Mouse (Mus musculus) small intestine, adult 2 months (tissue): ENCODE measurements at regions not wholly inside any gene's neighbourhood (a gene's known extent, or its start where the extent isn't known, plus 50 kb on each side); places are given as distances from the start of the nearest gene placed in this dataset.

ENCODE experiments used
- CTCF ChIP-seq: fragments of 200-500 bp; IDR thresholded peaks from 2 replicates; pipeline ENCODE4 v1.5.1; 2012; ENCODE audit warnings: low read depth, mild to moderate bottlenecking, control low read depth, inconsistent platforms, low read length, moderate library complexity, mixed read lengths; ENCODE audit not compliant: insufficient replicate concordance, insufficient read length; ENCODE audit errors: extremely low read depth
- POLR2A ChIP-seq: fragments of 200-500 bp; IDR thresholded peaks from 2 replicates; pipeline ENCODE4 v1.6.1; 2012; ENCODE audit warnings: low read depth, mild to moderate bottlenecking, control low read depth, inconsistent platforms, low read length, moderate library complexity

DNA sequence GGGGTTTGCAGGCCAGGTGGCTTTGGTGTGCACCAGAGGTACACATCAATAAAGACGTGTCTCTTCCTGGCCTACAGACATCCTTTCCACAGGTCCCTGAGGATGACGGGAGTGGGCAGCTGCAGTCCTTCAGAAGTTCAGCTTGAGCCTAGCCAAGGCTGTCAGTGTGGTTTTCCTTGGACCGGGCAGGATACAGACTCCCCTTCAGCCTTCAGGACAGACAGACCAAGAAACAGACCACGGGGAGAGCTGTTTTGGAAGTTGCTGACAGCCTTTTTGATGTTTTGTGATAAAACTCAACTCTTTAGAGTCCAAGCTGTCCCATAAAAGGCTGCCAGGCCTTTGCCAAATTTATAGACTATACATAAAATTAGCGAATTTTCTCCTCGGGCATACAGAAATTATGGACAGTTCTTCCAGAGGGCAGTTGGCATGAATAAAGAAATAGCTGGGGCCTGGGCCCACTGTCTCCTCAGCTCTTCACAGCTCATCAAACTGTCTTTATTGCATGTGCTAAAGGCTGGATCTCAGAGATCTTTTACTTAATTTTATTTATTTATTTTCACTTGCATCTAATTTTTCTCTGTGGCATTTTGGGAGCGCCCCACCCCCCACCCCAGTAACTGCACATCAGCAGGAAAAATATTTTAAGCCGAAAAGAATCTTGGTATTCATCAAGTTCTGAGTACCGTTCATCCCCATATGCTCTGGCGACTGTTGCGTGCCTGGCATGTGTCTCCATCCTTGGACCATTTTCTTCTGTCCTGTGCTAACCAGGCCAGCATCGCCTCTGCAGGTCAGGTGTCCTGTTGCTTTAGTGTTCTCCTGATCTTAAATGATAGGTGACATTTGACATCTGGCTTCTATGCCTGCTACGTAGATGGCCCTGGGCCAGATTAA lies 216.2 kb downstream of the Agtpbp1 start:
- TF ChIP-seq POLR2A (no peak), CTCF (no peak)
